Mouse (Mus musculus) kidney, adult 9 months (tissue): ENCODE measurements at regions not wholly inside any gene's neighbourhood (a gene's known extent, or its start where the extent isn't known, plus 50 kb on each side); places are given as distances from the start of the nearest gene placed in this dataset.

ENCODE experiments used
- DNase-seq: peaks from one replicate; pipeline ENCODE4 v3.0.0; 2022

- DNase-seq: peak; percentile 98
Observed at GRCm38 (mm10) chr14:120831847-120832613, 79.0 kb upstream of the Ipo5 start.

- no peak for DNase-seq
Observed at GRCm38 (mm10) chr14:120834821-120835220, 76.2 kb upstream of the Ipo5 start.

- DNase-seq: no peak
Observed at GRCm38 (mm10) chr14:120835758-120836157, 75.3 kb upstream of the Ipo5 start.

- no peak for DNase-seq
Observed at GRCm38 (mm10) chr14:120836535-120837316, 74.3 kb upstream of the Ipo5 start.

- DNase-seq: peak; percentile 22
Observed at GRCm38 (mm10) chr14:120840900-120841299, 70.1 kb upstream of the Ipo5 start.

- peak; percentile 69 for DNase-seq
Observed at GRCm38 (mm10) chr14:120841311-120841710, 69.7 kb upstream of the Ipo5 start.

GRCm38 (mm10) chr14:120845172-120845571 lies 65.9 kb upstream of the Ipo5 start:
- DNase-seq: no peak

- peak; percentile 52 for DNase-seq
Observed at GRCm38 (mm10) chr14:120846073-120846850, 64.8 kb upstream of the Ipo5 start.

GRCm38 (mm10) chr14:120847006-120847405 lies 64.0 kb upstream of the Ipo5 start:
- no peak for DNase-seq

- DNase-seq: no peak
Observed at GRCm38 (mm10) chr14:120848083-120848951, 62.7 kb upstream of the Ipo5 start.

- DNase-seq: no peak
Observed at GRCm38 (mm10) chr14:120849159-120849558, 61.9 kb upstream of the Ipo5 start.

GRCm38 (mm10) chr14:120853643-120854042 lies 57.4 kb upstream of the Ipo5 start:
- no peak for DNase-seq

GRCm38 (mm10) chr14:120854559-120854958 lies 56.5 kb upstream of the Ipo5 start:
- no peak for DNase-seq

- DNase-seq: no peak
Observed at GRCm38 (mm10) chr14:120855181-120855580, 55.8 kb upstream of the Ipo5 start.
